Mouse (Mus musculus): ENCODE results near the gene Lama4.

GRCm38 (mm10) chr10:39047775-39048174 lies 82.5 kb downstream of the Lama4 start:
- no peak for TF ChIP-seq POLR2A (IDR thresholded peaks at IDR 0.05; ENCODE audit: borderline replicate concordance, low read depth, low read length)
- TF ChIP-seq CTCF (IDR thresholded peaks at IDR 0.05; ENCODE audit: low read depth, low read length) = no peak
